Mouse (Mus musculus): ENCODE results near the gene Ddx6.

- TF ChIP-seq CTCF (IDR thresholded peaks at IDR 0.05; ENCODE audit: control insufficient read depth, insufficient read depth, low read length) (peak; percentile 55; the same call in 1 of the 2 replicates), POLR2A (IDR thresholded peaks at IDR 0.05; ENCODE audit: borderline replicate concordance, control insufficient read depth, low read depth, low read length) (no peak)
Measured at GRCm38 (mm10) chr9:44655098-44656066, 50.7 kb downstream of the Ddx6 start.
